Mouse (Mus musculus) brain, embryonic 14.5 days (tissue): ENCODE results near the gene 4930469K13Rik.

Source experiments
- CTCF ChIP-seq: fragments of 200-500 bp; IDR thresholded peaks from 2 replicates; pipeline ENCODE4 v1.5.1; 2012; ENCODE audit warnings: inconsistent platforms, mild to moderate bottlenecking, moderate library complexity, borderline replicate concordance; ENCODE audit not compliant: insufficient read depth, insufficient read length; ENCODE audit errors: extremely low read depth
- POLR2A ChIP-seq: fragments of 200-500 bp; IDR thresholded peaks from 2 replicates; pipeline ENCODE4 v1.6.1; 2012; ENCODE audit warnings: mild to moderate bottlenecking, inconsistent platforms, borderline replicate concordance; ENCODE audit not compliant: poor library complexity, insufficient read depth, insufficient read length, severe bottlenecking; ENCODE audit errors: extremely low read depth

DNA sequence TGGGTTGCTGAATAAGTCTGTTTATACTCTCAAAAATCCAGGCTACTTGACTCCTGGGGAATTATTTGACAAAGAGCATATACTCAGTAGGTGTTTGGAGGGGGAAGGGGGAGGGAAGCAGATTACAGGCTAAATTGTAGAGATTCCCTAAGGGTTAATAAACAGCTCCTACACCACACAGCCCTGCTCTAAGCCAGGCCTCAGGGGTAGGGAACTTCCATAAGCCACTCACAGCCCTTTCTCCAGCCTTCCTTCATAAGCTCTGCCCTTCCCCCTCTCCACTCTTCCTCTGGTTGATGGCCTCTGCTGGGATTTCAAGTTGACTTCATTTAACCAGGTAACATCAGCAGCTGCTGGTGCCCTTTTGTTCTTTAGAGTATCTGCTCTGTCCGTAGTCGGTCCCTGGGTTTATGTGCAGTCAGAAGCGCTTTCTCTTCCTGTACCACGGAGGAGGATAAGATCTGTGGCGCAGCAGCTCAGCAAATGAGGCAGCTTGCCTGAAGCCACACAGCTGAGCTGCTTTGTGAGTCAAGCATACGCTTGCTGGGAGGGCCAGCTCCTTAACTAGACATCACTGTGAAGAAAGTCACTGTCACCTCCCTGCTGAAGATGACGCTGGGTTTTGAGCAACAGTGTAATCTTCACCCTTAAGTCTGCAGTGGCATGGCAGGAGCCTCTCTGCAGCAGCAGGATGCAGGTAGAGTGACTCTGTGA, 159.6 kb downstream of the 4930469K13Rik start:
- TF ChIP-seq POLR2A, result no peak
- TF ChIP-seq CTCF, result no peak
